16 mouse cellular contexts compared by ENCODE assay signal in the genomic region with DNA sequence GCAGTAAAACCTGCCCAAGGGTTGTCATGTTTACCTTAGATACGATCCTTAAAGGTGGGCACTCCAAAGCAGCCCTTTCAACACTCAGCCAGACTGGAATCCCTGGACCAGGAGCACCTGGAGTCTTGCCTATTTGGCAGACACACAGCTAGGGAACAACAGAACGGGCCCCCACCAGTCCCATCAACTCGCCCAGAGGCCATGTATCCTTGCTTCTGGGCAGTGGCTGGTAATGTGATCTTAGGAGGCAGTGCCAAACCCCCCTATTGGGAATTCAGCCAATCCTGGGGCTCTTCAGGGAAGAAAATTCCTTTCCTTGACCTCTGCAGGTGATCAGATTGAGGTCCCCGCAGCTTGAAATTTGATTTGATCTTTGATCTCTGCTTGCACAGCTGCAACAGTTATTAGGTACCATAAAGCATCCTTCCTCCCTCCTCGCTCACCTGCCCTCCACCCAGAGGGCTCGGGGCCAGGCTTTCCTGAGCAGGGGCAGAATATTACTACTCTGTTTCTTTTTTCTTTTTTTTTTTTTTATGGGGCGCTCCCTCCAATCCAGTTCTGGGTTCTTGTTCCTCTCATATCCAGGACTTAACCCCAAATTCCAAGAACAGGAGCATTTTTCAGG. TPM values are rescaled to one million over a fixed set of nuclear protein-coding genes. Genes with fewer than 3 reads are reported as not detected.
DNase-seq lines count a peak whose midpoint lies in the region; ATAC-seq lines count a peak whose summit lies in the region.
"Had no signal": no experiment of that assay in that cellular context is flagged by ENCODE, and none has a peak within 500 bp of the region (broad histone marks: within the 10 kb centered on the region; RNA-seq: fewer than 3 reads in every experiment).

No protein-coding gene starts in this region.

- H3K4me1 ChIP-seq in lung, embryonic 15.5 days: peaks cover 32% of the 10 kb centered on the region
- peaks cover 14% of the 10 kb centered on the region for H3K4me1 ChIP-seq in limb, embryonic 11.5 days (ENCODE audit: control insufficient read depth, insufficient read depth, low read length)

- peak; percentile 26 to 40 for DNase-seq in cerebellum, postnatal 14 days
- no peak for DNase-seq in cerebellum, postnatal 25 days
- no peak for DNase-seq in lung, postnatal 10 days
- DNase-seq in limb, embryonic 11.5 days (ENCODE audit: low spot score): peak; percentile 51
- no peak for DNase-seq in layer of hippocampus, adult 9-10 months (ENCODE audit: low spot score)
- DNase-seq in spleen, postnatal 36 days (ENCODE audit: low spot score in 2 of 2): no peak
- DNase-seq: adrenal gland, postnatal 36 days; heart, postnatal 4 days; kidney, postnatal 4 days; liver; spleen, adult 18-20 months had no signal

- H3K4me2 ChIP-seq in lung, embryonic 15.5 days: no peak overlapping the region
- H3K4me2 ChIP-seq in limb, embryonic 11.5 days (ENCODE audit: low read depth, severe bottlenecking): no peak overlapping the region
- H3K4me2 ChIP-seq: heart, embryonic 13.5 days; midbrain, embryonic 13.5 days had no signal

- no peak overlapping the region for H3K4me3 ChIP-seq in lung, embryonic 15.5 days
- H3K4me3 ChIP-seq in limb, embryonic 11.5 days (ENCODE audit: low read depth, low read length): no peak overlapping the region
- H3K4me3 ChIP-seq: heart, embryonic 13.5 days; midbrain, embryonic 13.5 days had no signal

- H3K9me3 ChIP-seq in lung, embryonic 15.5 days: no peaks in the 10 kb centered on the region
- no peaks in the 10 kb centered on the region for H3K9me3 ChIP-seq in limb, embryonic 11.5 days (ENCODE audit: control insufficient read depth, low read length)
- H3K9me3 ChIP-seq: heart, embryonic 13.5 days; midbrain, embryonic 13.5 days had no signal

- H3K27ac ChIP-seq in lung, embryonic 15.5 days: peak overlapping the region; percentile 53
- no peak overlapping the region for H3K27ac ChIP-seq in limb, embryonic 11.5 days (replicated peaks; ENCODE audit: low read depth, low read length)
- H3K27ac ChIP-seq: heart, embryonic 13.5 days; midbrain, embryonic 13.5 days had no signal

- no peaks in the 10 kb centered on the region for H3K36me3 ChIP-seq in lung, embryonic 15.5 days
- H3K36me3 ChIP-seq in limb, embryonic 11.5 days (ENCODE audit: control insufficient read depth, insufficient read depth, low read length): no peaks in the 10 kb centered on the region
- H3K36me3 ChIP-seq: heart, embryonic 13.5 days; midbrain, embryonic 13.5 days had no signal

- no peaks in the 10 kb centered on the region for H3K27me3 ChIP-seq in lung, embryonic 15.5 days
- H3K27me3 ChIP-seq in limb, embryonic 11.5 days (ENCODE audit: control insufficient read depth, insufficient read depth, low read length): no peaks in the 10 kb centered on the region
- H3K27me3 ChIP-seq: midbrain, embryonic 13.5 days had no signal

- WGBS in lung, embryonic 15.5 days: 29% methylated on average over 7 of the region's 7 CpGs
- WGBS in limb, embryonic 11.5 days: 20% methylated on average over 7 of the region's 7 CpGs

- peak; percentile 51; the same call in 1 of the 2 replicates for ATAC-seq in lung, embryonic 15.5 days (ENCODE audit: borderline replicate concordance, extremely low read depth, low FRiP score, low TSS enrichment)
- peak; percentile 49; the same call in 1 of the 2 replicates for ATAC-seq in limb, embryonic 11.5 days (ENCODE audit: insufficient number of reproducible peaks, low FRiP score, low TSS enrichment, low read depth)
- ATAC-seq in frontal cortex, adult (ENCODE audit: low TSS enrichment): no peak
- ATAC-seq: inflammation-experienced regulatory T-cells, adult 6 months; midbrain, embryonic 13.5 days had no signal

- no peak overlapping the region for H3K9ac ChIP-seq in lung, embryonic 15.5 days
- no peak overlapping the region for H3K9ac ChIP-seq in limb, embryonic 11.5 days (ENCODE audit: low read length)
- H3K9ac ChIP-seq: heart, embryonic 13.5 days; midbrain, embryonic 13.5 days had no signal

RNA-seq across cellular contexts. Expression of gene Sox9, which starts 53.6 kb away (rescaled TPM):
- polyA plus RNA-seq in lung, embryonic 15.5 days (2015; fragmentation: Nextera tagmentation; extraction: Ambion mirVana): 63.4 and 64.2 TPM in 2 replicates
- polyA plus RNA-seq in limb, embryonic 11.5 days (2014; fragmentation: Nextera tagmentation; extraction: Ambion mirVana): 208 and 215 TPM in 2 replicates
- polyA plus RNA-seq: inflammation-experienced regulatory T-cells, adult 6 months had no signal

Comparison
In these comparisons a context has a peak if more than half of its experiments do, and no peak if none do; other contexts are left out.
1. DNase-seq: peak in cerebellum, postnatal 14 days (2 of 2) and limb, embryonic 11.5 days (single experiment); none in cerebellum, postnatal 25 days (0 of 2), lung, postnatal 10 days (single experiment), layer of hippocampus, adult 9-10 months (single experiment) and spleen, postnatal 36 days (0 of 2).